Mouse (Mus musculus): Measurements from ENCODE around the gene Nlrc4. TPM values are rescaled to one million over a fixed set of nuclear protein-coding genes. Genes with fewer than 3 reads are reported as not detected.
A peak's percentile ranks its signal among the peaks of the same experiment; 100 is the strongest.

The Nlrc4 gene
- polyA plus RNA-seq, 1 experiment from 2014 or later = 0.33 TPM

GRCm38 (mm10) chr17:74418171-74418570 lies 40.8 kb downstream of the Nlrc4 start:
- no peak overlapping the region for H3K9ac ChIP-seq
- ATAC-seq (ENCODE audit: low read depth) = no peak
- H3K4me3 ChIP-seq = no peak overlapping the region
- H3K4me1 ChIP-seq (replicated peaks) = no peaks in the 10 kb centered on the region
- no peaks in the 10 kb centered on the region for H3K9me3 ChIP-seq
- peaks cover 86% of the 10 kb centered on the region for H3K36me3 ChIP-seq
- no peak overlapping the region for H3K27ac ChIP-seq (replicated peaks)
- WGBS = 69% methylated on average over 4 of the region's 4 CpGs
- H3K4me2 ChIP-seq = no peak overlapping the region
- no peaks in the 10 kb centered on the region for H3K27me3 ChIP-seq

- H3K4me2 ChIP-seq = no peak overlapping the region
- no peaks in the 10 kb centered on the region for H3K9me3 ChIP-seq
- H3K4me3 ChIP-seq = no peak overlapping the region
- 88% methylated on average over 8 of the region's 8 CpGs for WGBS
- H3K27me3 ChIP-seq = no peaks in the 10 kb centered on the region
- peaks cover 87% of the 10 kb centered on the region for H3K36me3 ChIP-seq
- no peak overlapping the region for H3K27ac ChIP-seq (replicated peaks)
- ATAC-seq (ENCODE audit: low read depth) = no peak
- H3K4me1 ChIP-seq (replicated peaks) = no peaks in the 10 kb centered on the region
- no peak overlapping the region for H3K9ac ChIP-seq
Measured at GRCm38 (mm10) chr17:74416841-74417360, 42.0 kb downstream of the Nlrc4 start.

- H3K27ac ChIP-seq (replicated peaks) = no peak overlapping the region
- no peak overlapping the region for H3K4me3 ChIP-seq
- no peaks in the 10 kb centered on the region for H3K9me3 ChIP-seq
- 76% methylated on average over 1 of the region's 1 CpGs for WGBS
- ATAC-seq (ENCODE audit: low read depth) = no peak
- no peak overlapping the region for H3K4me2 ChIP-seq
- H3K27me3 ChIP-seq = no peaks in the 10 kb centered on the region
- H3K4me1 ChIP-seq (replicated peaks) = no peaks in the 10 kb centered on the region
- peaks cover 89% of the 10 kb centered on the region for H3K36me3 ChIP-seq
- no peak overlapping the region for H3K9ac ChIP-seq
Measured at GRCm38 (mm10) chr17:74414671-74415070, 44.3 kb downstream of the Nlrc4 start.

- Histone ChIP-seq H3K4me2 (no peak overlapping the region), H3K4me3 (no peak overlapping the region), H3K27me3 (no peaks in the 10 kb centered on the region), H3K9ac (no peak overlapping the region), H3K4me1 (replicated peaks) (no peaks in the 10 kb centered on the region), H3K36me3 (peaks cover 87% of the 10 kb centered on the region), H3K27ac (replicated peaks) (no peak overlapping the region), H3K9me3 (no peaks in the 10 kb centered on the region)
- ATAC-seq (ENCODE audit: low read depth) = no peak
- WGBS = 90% methylated on average over 8 of the region's 8 CpGs
Measured at GRCm38 (mm10) chr17:74413324-74413723, 45.6 kb downstream of the Nlrc4 start.

- Histone ChIP-seq H3K4me1 (replicated peaks) (no peaks in the 10 kb centered on the region), H3K36me3 (peaks cover 82% of the 10 kb centered on the region), H3K4me2 (no peak overlapping the region), H3K9me3 (no peaks in the 10 kb centered on the region), H3K27ac (replicated peaks) (no peak overlapping the region), H3K27me3 (no peaks in the 10 kb centered on the region), H3K9ac (no peak overlapping the region), H3K4me3 (no peak overlapping the region)
- 72% methylated on average over 4 of the region's 4 CpGs for WGBS
- ATAC-seq (ENCODE audit: low read depth) = no peak
Measured at GRCm38 (mm10) chr17:74409722-74410121, 49.2 kb downstream of the Nlrc4 start.

GRCm38 (mm10) chr17:74406487-74406886 lies 52.5 kb downstream of the Nlrc4 start:
- no peaks in the 10 kb centered on the region for H3K4me1 ChIP-seq (replicated peaks)
- WGBS = 94% methylated on average over 8 of the region's 8 CpGs
- H3K4me2 ChIP-seq = no peak overlapping the region
- H3K4me3 ChIP-seq = no peak overlapping the region
- no peak for ATAC-seq (ENCODE audit: low read depth)
- H3K36me3 ChIP-seq = peaks cover 80% of the 10 kb centered on the region
- H3K27ac ChIP-seq (replicated peaks) = no peak overlapping the region
- H3K27me3 ChIP-seq = no peaks in the 10 kb centered on the region
- no peak overlapping the region for H3K9ac ChIP-seq
- no peaks in the 10 kb centered on the region for H3K9me3 ChIP-seq

- H3K27ac ChIP-seq (replicated peaks) = no peak overlapping the region
- H3K36me3 ChIP-seq = peaks cover 55% of the 10 kb centered on the region
- 94% methylated on average over 12 of the region's 12 CpGs for whole genome bisulfite sequencing
- H3K4me2 ChIP-seq = no peak overlapping the region
- no peak for ATAC-seq (ENCODE audit: low read depth)
- H3K4me1 ChIP-seq (replicated peaks) = no peaks in the 10 kb centered on the region
- no peak overlapping the region for H3K4me3 ChIP-seq
- H3K27me3 ChIP-seq = no peaks in the 10 kb centered on the region
- no peak overlapping the region for H3K9ac ChIP-seq
- no peaks in the 10 kb centered on the region for H3K9me3 ChIP-seq
Measured at GRCm38 (mm10) chr17:74402486-74403222, 56.3 kb downstream of the Nlrc4 start.

GRCm38 (mm10) chr17:74397173-74397572 lies 61.8 kb downstream of the Nlrc4 start:
- H3K27ac ChIP-seq (replicated peaks) = no peak overlapping the region
- no peak overlapping the region for H3K4me3 ChIP-seq
- WGBS = 72% methylated on average over 2 of the region's 2 CpGs
- no peaks in the 10 kb centered on the region for H3K9me3 ChIP-seq
- H3K4me1 ChIP-seq (replicated peaks) = peaks cover 18% of the 10 kb centered on the region
- H3K9ac ChIP-seq = no peak overlapping the region
- no peak for ATAC-seq (ENCODE audit: low read depth)
- peaks cover 4% of the 10 kb centered on the region for H3K36me3 ChIP-seq
- 0 out of 2 replicates have a peak overlapping the region, but pooled peaks have one; percentile 74 for H3K4me2 ChIP-seq
- no peaks in the 10 kb centered on the region for H3K27me3 ChIP-seq

- H3K27me3 ChIP-seq = no peaks in the 10 kb centered on the region
- peak overlapping the region; percentile 17; the same call in 1 of the 2 replicates for H3K9ac ChIP-seq
- peaks cover under 1% of the 10 kb centered on the region; the same call in 1 of the 2 replicates for H3K36me3 ChIP-seq
- peak overlapping the region; percentile 90; the same call in 1 of the 2 replicates for H3K4me3 ChIP-seq
- H3K9me3 ChIP-seq = no peaks in the 10 kb centered on the region
- peak overlapping the region; percentile 74 for H3K4me2 ChIP-seq
- ATAC-seq (ENCODE audit: low read depth) = no peak
- 83% methylated on average over 4 of the region's 4 CpGs for WGBS
- peaks cover 18% of the 10 kb centered on the region for H3K4me1 ChIP-seq (replicated peaks)
- H3K27ac ChIP-seq (replicated peaks) = no peak overlapping the region
Measured at GRCm38 (mm10) chr17:74396766-74397165, 62.2 kb downstream of the Nlrc4 start.

- peaks cover under 1% of the 10 kb centered on the region; the same call in 1 of the 2 replicates for H3K36me3 ChIP-seq
- peaks cover 18% of the 10 kb centered on the region for H3K4me1 ChIP-seq (replicated peaks)
- H3K4me3 ChIP-seq = peak within 1 kb of the TSS; percentile 90
- peak within 1 kb of the TSS; percentile 94 for H3K27ac ChIP-seq (replicated peaks)
- H3K9me3 ChIP-seq = no peaks in the 10 kb centered on the region
- H3K4me2 ChIP-seq = peak within 1 kb of the TSS; percentile 74
- H3K27me3 ChIP-seq = no peaks in the 10 kb centered on the region
- WGBS = under 1% methylated on average over 41 of the region's 41 CpGs
- peak within 1 kb of the TSS; percentile 93 for H3K9ac ChIP-seq
- peak; percentile 100 for ATAC-seq (ENCODE audit: low read depth)
Measured at GRCm38 (mm10) chr17:74395383-74396065, 63.4 kb downstream of the Nlrc4 start, which contains the start of gene Slc30a6. Gene Slc30a6, plus strand, starts transcription at chr17:74395608.

GRCm38 (mm10) chr17:74394855-74395254 lies 64.1 kb downstream of the Nlrc4 start:
- ATAC-seq (ENCODE audit: low read depth) = peak; percentile 34
- Histone ChIP-seq H3K4me3 (peak overlapping the region; percentile 90), H3K4me1 (replicated peaks) (peaks cover 18% of the 10 kb centered on the region), H3K27ac (replicated peaks) (no peak overlapping the region), H3K36me3 (peaks cover 7% of the 10 kb centered on the region; the same call in 1 of the 2 replicates), H3K4me2 (peak overlapping the region; percentile 74), H3K9me3 (no peaks in the 10 kb centered on the region), H3K27me3 (no peaks in the 10 kb centered on the region), H3K9ac (peak overlapping the region; percentile 51)
- 32% methylated on average over 16 of the region's 16 CpGs for WGBS

- Histone ChIP-seq H3K27me3 (no peaks in the 10 kb centered on the region), H3K27ac (replicated peaks) (no peak overlapping the region), H3K36me3 (peaks cover 8% of the 10 kb centered on the region; the same call in 1 of the 2 replicates), H3K9me3 (no peaks in the 10 kb centered on the region), H3K4me1 (replicated peaks) (peaks cover 18% of the 10 kb centered on the region), H3K4me2 (peak overlapping the region; percentile 74; the same call in 1 of the 2 replicates), H3K4me3 (no peak overlapping the region), H3K9ac (no peak overlapping the region)
- ATAC-seq (ENCODE audit: low read depth) = no peak
- WGBS = 80% methylated on average over 2 of the region's 2 CpGs
Measured at GRCm38 (mm10) chr17:74394381-74394780, 64.6 kb downstream of the Nlrc4 start.
